Mouse (Mus musculus): ENCODE data around the gene Mapt. TPM values are rescaled to one million over a fixed set of nuclear protein-coding genes. Genes with fewer than 3 reads are reported as not detected.

The Mapt gene
- total RNA-seq, 1 experiment from 2014 or later = not detected

- ATAC-seq (replicated peaks; ENCODE audit: low read depth, poor library complexity, severe bottlenecking) = no peak
These were observed 39.3 kb downstream of the Mapt start for GRCm38 (mm10) chr11:104270452-104270851.

GRCm38 (mm10) chr11:104270876-104271275 lies 39.7 kb downstream of the Mapt start:
- no peak for ATAC-seq (replicated peaks; ENCODE audit: low read depth, poor library complexity, severe bottlenecking)

GRCm38 (mm10) chr11:104271876-104272275 lies 40.7 kb downstream of the Mapt start:
- no peak for ATAC-seq (replicated peaks; ENCODE audit: low read depth, poor library complexity, severe bottlenecking)

DNA sequence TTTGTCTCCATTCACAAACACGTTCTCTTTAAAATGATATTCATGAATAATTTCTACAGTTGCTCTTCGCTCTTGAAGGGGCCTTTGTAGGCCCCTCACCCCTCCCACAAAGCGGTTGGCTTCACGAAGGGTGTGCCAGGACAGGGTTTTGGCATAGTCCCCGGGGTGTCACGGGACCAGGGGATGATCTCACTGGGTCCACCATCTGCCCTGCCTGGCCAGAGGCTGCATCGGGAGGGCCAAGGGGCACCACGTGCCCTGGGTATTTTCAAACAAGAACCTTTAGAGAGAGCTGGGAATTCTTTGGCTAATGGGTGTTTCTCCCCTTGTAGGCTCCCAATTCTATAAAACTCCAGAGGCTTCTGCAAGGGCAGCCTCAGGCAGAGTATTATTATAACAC lies 41.2 kb downstream of the Mapt start:
- no peak for ATAC-seq (replicated peaks; ENCODE audit: low read depth, poor library complexity, severe bottlenecking)

DNA sequence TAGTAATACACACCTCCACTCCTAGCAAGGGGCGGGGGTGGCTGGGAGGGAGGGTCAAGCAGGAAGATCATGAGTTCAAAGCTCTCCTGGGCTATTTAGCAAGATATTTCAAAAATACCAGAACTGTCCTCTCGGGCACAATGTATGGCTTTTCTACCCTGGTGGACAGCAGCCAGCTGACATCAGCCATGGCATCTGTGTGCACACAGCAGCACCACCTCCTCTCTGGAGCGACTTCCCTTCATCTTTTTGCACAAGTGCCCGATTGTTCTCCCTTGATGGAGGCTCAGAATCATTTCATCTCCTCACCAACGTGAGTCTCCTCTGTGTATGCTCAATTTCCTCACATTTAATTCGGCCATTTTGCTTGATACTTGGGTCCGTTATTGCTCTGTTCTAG lies 44.6 kb downstream of the Mapt start:
- ATAC-seq (replicated peaks; ENCODE audit: low read depth, poor library complexity, severe bottlenecking) = no peak

DNA sequence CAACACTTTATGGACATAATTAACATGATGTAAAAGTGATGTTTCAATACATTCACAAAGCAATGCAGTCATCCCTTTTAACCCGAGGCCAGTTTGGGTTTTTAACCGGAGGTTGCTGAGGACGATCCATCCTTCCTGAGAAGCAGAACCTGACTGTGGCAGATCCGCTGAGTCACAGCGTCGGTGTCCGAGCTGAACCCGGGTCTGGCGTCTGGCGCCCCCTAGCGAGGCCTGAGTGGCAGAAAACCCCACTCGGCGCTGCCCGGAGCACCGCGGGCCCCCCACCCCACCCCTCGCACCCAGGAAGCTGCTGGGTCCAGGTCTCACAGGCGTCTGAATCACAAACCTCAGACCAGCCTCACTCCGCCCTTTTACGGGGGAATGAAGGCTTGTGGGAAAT lies 47.0 kb downstream of the Mapt start:
- ATAC-seq (replicated peaks; ENCODE audit: low read depth, poor library complexity, severe bottlenecking) = peak; percentile 78

GRCm38 (mm10) chr11:104279049-104279448 lies 47.9 kb downstream of the Mapt start:
- ATAC-seq (replicated peaks; ENCODE audit: low read depth, poor library complexity, severe bottlenecking) = no peak

DNA sequence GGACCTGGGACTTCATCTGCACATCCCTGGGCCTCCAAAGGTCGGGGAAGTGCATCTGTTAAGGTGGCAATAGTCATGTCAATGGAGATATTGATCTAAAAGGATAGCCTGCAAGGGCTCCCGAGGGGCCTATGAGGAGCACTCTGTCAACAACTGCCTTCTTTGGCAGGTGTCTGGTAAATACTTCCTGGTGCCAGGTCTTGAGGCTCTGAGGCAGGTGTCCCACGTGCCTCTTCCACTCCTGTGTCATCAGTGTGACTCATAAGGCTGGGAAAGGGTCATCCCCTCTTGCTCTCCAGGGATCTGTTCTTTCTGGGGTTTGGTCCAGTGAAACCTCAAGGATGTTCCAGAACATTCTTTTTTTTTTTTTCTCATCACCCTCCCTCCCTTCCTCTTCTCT lies 48.3 kb downstream of the Mapt start:
- ATAC-seq (replicated peaks; ENCODE audit: low read depth, poor library complexity, severe bottlenecking) = no peak

GRCm38 (mm10) chr11:104281501-104281900 lies 50.3 kb downstream of the Mapt start:
- no peak for ATAC-seq (replicated peaks; ENCODE audit: low read depth, poor library complexity, severe bottlenecking)

- no peak for ATAC-seq (replicated peaks; ENCODE audit: low read depth, poor library complexity, severe bottlenecking)
These were observed 55.9 kb downstream of the Mapt start for GRCm38 (mm10) chr11:104287113-104287512.

GRCm38 (mm10) chr11:104288835-104289198 lies 57.6 kb downstream of the Mapt start:
- ATAC-seq (replicated peaks; ENCODE audit: low read depth, poor library complexity, severe bottlenecking) = no peak

- ATAC-seq (replicated peaks; ENCODE audit: low read depth, poor library complexity, severe bottlenecking) = peak; percentile 74
These were observed 58.2 kb downstream of the Mapt start for GRCm38 (mm10) chr11:104289199-104290031.

- no peak for ATAC-seq (replicated peaks; ENCODE audit: low read depth, poor library complexity, severe bottlenecking)
These were observed 61.4 kb downstream of the Mapt start for GRCm38 (mm10) chr11:104292443-104293220.

DNA sequence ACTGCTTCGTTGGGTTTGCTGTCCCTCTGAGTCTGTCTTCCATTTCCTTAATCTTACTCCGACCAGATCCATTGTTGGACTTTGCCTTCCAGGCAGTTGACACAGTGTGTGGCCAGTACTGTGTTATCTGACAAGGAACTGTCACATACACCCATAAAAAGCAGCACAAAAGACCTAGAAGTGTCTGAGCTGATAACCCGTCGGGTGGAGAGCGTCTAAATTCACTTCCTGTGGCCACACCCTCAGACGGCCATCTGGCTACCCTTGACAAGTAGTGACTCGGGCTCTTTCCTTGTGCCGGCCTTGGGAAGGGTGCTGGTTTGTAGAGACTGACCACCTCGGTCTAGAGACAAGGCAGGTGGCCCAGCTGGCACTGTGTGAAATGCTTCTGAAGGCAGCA lies 62.1 kb downstream of the Mapt start:
- peak; percentile 21 for ATAC-seq (replicated peaks; ENCODE audit: low read depth, poor library complexity, severe bottlenecking)

GRCm38 (mm10) chr11:104295145-104295544 lies 64.0 kb downstream of the Mapt start:
- no peak for ATAC-seq (replicated peaks; ENCODE audit: low read depth, poor library complexity, severe bottlenecking)

DNA sequence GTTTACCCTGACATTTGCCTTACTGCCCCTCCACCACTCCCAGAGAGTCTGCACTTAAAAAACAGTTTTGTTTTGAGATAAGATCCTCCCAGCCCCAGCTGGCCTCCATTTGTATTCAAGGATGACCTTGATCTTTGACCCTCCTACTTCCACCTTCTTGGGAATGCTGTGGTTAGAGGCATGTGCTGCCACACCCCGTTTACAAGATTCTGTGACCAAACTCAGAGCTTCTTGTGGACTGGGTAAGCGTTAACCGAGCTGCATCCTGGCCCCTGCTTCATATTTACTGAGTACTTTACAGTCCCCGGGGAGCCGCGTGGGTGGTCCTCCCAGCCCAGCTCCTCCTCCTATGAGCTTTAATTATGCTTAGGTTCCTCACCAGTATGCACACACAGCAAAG lies 64.5 kb downstream of the Mapt start:
- no peak for ATAC-seq (replicated peaks; ENCODE audit: low read depth, poor library complexity, severe bottlenecking)

DNA sequence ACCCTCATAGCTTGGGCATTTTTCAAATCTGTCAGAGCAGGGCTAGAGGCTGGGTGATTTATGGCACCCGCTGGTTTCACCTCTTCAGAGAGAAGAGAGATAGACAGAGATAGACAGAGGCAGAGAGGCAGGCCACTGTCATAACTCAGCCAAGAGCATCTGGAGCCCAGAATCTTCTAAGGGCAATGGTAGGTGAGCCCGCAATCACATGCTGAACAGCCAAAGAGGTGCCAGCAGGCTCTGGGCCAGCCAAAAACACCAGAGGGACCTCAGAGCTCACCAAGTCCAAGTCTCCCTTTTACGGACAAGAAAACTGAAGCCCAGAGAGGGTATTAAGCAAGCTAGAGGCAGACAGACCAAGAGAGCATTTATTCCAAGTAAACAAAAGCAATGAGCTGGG lies 66.5 kb downstream of the Mapt start:
- no peak for ATAC-seq (replicated peaks; ENCODE audit: low read depth, poor library complexity, severe bottlenecking)

GRCm38 (mm10) chr11:104302628-104303027 lies 71.4 kb downstream of the Mapt start:
- ATAC-seq (replicated peaks; ENCODE audit: low read depth, poor library complexity, severe bottlenecking) = no peak

DNA sequence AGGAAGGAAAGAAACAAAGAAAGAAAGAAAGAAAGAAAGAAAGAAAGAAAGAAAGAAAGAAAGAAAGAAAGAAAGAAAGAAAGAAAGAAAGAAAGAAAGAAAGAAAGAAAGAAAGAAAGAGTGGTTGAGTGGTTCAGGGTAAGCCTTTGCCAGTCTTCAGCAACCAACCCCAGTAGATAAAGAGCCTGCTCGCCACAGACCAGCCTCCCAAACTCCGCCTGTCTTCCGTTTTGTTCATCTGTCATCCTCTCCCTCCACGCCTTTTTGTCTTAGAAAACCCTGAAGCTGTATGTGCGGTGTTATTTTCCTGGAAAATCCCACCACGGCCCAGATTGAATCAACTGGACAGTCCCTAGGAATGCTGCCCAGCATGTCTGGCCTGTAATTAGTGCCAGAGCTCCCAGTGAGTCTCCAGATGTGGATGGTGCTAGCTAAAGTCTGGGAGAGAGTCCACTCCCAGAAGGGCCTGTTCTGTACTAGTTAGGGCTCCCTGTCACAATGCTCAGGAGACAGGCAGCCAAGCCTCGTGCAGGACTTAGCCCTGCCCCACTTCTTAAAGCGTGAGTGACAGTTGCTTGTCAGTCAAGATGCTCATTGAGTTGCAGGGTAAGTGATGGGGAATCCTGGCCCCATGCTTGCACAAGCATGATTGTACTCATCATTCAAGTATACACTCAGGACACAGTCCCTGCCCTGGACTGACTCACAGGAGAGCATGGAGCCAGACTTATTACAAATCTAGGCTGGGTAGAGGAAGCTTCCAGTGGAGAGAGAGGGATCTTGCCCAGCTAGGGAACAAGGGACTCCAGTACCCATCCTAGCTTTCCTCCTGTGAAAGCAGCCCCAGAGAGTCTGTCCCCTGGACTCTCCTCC lies 72.1 kb downstream of the Mapt start:
- ATAC-seq (replicated peaks; ENCODE audit: low read depth, poor library complexity, severe bottlenecking) = no peak

DNA sequence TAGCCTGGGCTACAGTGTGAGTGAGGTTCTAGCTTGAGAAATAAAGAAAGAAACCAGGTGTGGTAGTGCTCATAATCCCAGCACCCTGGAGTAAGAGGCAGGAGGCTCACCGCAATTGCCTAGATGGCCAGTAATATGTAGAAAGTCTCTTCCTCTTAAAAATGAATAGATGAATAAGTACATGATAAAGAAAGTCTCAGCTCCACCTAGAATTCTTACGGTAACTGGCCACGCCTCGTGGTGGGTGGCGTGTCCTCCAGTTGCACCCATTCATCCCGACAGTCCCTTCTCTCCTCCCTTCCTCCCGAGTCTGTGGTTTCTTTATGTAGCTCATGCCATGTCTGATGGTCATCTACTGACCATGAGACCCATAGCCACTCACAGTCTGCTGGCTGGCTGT lies 74.5 kb downstream of the Mapt start:
- no peak for ATAC-seq (replicated peaks; ENCODE audit: low read depth, poor library complexity, severe bottlenecking)

DNA sequence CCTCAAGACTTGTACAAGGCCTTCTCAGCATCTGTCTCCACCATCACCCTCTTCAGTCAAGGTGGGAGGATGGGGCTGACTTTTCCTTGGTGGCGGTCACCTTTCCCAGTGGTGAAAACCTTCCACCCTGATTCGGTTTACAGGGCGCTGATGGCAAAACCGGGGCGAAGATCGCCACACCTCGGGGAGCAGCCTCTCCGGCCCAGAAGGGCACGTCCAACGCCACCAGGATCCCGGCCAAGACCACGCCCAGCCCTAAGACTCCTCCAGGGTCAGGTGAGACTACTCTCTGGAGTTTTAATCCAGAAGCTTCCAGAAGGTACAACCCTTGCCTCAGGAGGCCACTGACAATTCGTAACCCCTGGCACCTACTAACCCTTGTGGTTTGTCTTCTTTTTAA lies 75.3 kb downstream of the Mapt start:
- no peak for ATAC-seq (replicated peaks; ENCODE audit: low read depth, poor library complexity, severe bottlenecking)
